Mouse (Mus musculus) c-Kit-positive CD71-negative TER-119-negative erythroid progenitor cells, embryonic 14.5 days (primary cell): Measurements from ENCODE around the gene Slk.
"Not testable (repeated sequence)": the region's sequence is repeated elsewhere in the genome, so short reads cannot be mapped to it uniquely, and the experiment has no call there.

ENCODE experiments used
- DNase-seq: peaks from one replicate; pipeline ENCODE4 v3.0.0-alpha.2; 2013; ENCODE audit warnings: low read depth

The Slk gene

GRCm38 (mm10) chr19:47570042-47570441 is 9.4 kb upstream of the Slk start:
- DNase-seq, result no peak

GRCm38 (mm10) chr19:47571981-47572380 is 7.5 kb upstream of the Slk start:
- not testable (repeated sequence) for DNase-seq

- DNase-seq, result no peak
Observed at GRCm38 (mm10) chr19:47573718-47574117, 5.8 kb upstream of the Slk start.

GRCm38 (mm10) chr19:47578581-47579224 is 775 bp upstream of the Slk start:
- DNase-seq, result no peak

- DNase-seq, result no peak
Observed at GRCm38 (mm10) chr19:47579788-47580631, 532 bp downstream of the Slk start.

- no peak for DNase-seq
Observed at GRCm38 (mm10) chr19:47585772-47586171, 6.3 kb downstream of the Slk start.

GRCm38 (mm10) chr19:47587009-47587408 is 7.5 kb downstream of the Slk start:
- DNase-seq, result no peak

- DNase-seq, result no peak
Observed at GRCm38 (mm10) chr19:47608513-47608912, 29.0 kb downstream of the Slk start.

GRCm38 (mm10) chr19:47613442-47613841 is 34.0 kb downstream of the Slk start:
- no peak for DNase-seq

GRCm38 (mm10) chr19:47621478-47621877 is 42.0 kb downstream of the Slk start:
- no peak for DNase-seq

GRCm38 (mm10) chr19:47624940-47625711 is 45.6 kb downstream of the Slk start:
- DNase-seq, result no peak

- DNase-seq, result no peak
Observed at GRCm38 (mm10) chr19:47627450-47627849, 48.0 kb downstream of the Slk start.

GRCm38 (mm10) chr19:47629068-47629467 is 49.6 kb downstream of the Slk start:
- no peak for DNase-seq

- no peak for DNase-seq
Observed at GRCm38 (mm10) chr19:47630381-47630780, 50.9 kb downstream of the Slk start.

- no peak for DNase-seq
Observed at GRCm38 (mm10) chr19:47631799-47632198, 52.3 kb downstream of the Slk start.

GRCm38 (mm10) chr19:47635380-47635779 is 55.9 kb downstream of the Slk start:
- no peak for DNase-seq

- DNase-seq, result no peak
Observed at GRCm38 (mm10) chr19:47643910-47644309, 64.4 kb downstream of the Slk start.

GRCm38 (mm10) chr19:47645583-47645982 is 66.1 kb downstream of the Slk start:
- DNase-seq, result no peak

GRCm38 (mm10) chr19:47646508-47647120 is 67.1 kb downstream of the Slk start:
- no peak for DNase-seq

- no peak for DNase-seq
Observed at GRCm38 (mm10) chr19:47649071-47649470, 69.6 kb downstream of the Slk start.

- no peak for DNase-seq
Observed at GRCm38 (mm10) chr19:47650366-47651159, 71.1 kb downstream of the Slk start.

- DNase-seq, result no peak
Observed at GRCm38 (mm10) chr19:47651160-47651480, 71.6 kb downstream of the Slk start.
